Mouse (Mus musculus) intestine, postnatal 0 days (tissue): Measurements from ENCODE around the gene Zdhhc9. TPM values are rescaled to one million over a fixed set of nuclear protein-coding genes. Genes with fewer than 3 reads are reported as not detected.

Experiments used
- ATAC-seq: fragments of 200-750 bp; cut with Nextera tagmentation; 2 replicates; pipeline ENCODE4 v1.8.0; 2017; ENCODE audit warnings: mild to moderate bottlenecking, moderate TSS enrichment, moderate library complexity
- H3K27ac ChIP-seq: fragments of 300-500 bp; sonication (generic); 2 replicates; pipeline ENCODE4 v1.5.1; 2014; ENCODE audit warnings: mild to moderate bottlenecking, low read depth, low read length, moderate library complexity
- H3K27me3 ChIP-seq: fragments of 300-500 bp; sonication (generic); replicated peaks from 2 replicates; pipeline ENCODE4 v1.6.1; 2014; ENCODE audit warnings: low read length, mixed read lengths; ENCODE audit not compliant: control insufficient read depth, insufficient read depth
- H3K36me3 ChIP-seq: fragments of 300-500 bp; sonication (generic); 2 replicates; pipeline ENCODE4 v1.6.1; 2014; ENCODE audit warnings: mild to moderate bottlenecking, moderate library complexity; ENCODE audit not compliant: control insufficient read depth, insufficient read depth
- H3K4me1 ChIP-seq: fragments of 300-500 bp; sonication (generic); replicated peaks from 2 replicates; pipeline ENCODE4 v1.6.1; 2014; ENCODE audit warnings: antibody characterized with exemption, low read length, mixed read lengths; ENCODE audit not compliant: control insufficient read depth, insufficient read depth
- H3K4me2 ChIP-seq: fragments of 300-500 bp; sonication (generic); replicated peaks from 2 replicates; pipeline ENCODE4 v1.6.1; 2014; ENCODE audit warnings: low read depth, mild to moderate bottlenecking, moderate library complexity
- H3K4me3 ChIP-seq: fragments of 300-500 bp; sonication (generic); 2 replicates; pipeline ENCODE4 v1.5.1; 2014; ENCODE audit warnings: low read depth, low read length
- H3K9ac ChIP-seq: fragments of 300-500 bp; sonication (generic); 2 replicates; pipeline ENCODE4 v1.6.1; 2014; ENCODE audit warnings: mild to moderate bottlenecking, low read depth, low read length
- H3K9me3 ChIP-seq: fragments of 300-500 bp; sonication (generic); 2 replicates; pipeline ENCODE4 v1.6.1; 2016; ENCODE audit warnings: mixed run types; ENCODE audit not compliant: control insufficient read depth
- CTCF ChIP-seq: sonication (generic); IDR thresholded peaks from 2 replicates; pipeline ENCODE4 v1.5.1; 2016; ENCODE audit warnings: low read depth, mild to moderate bottlenecking, control low read depth, antibody characterized with exemption, moderate library complexity
- WGBS: fragments of 180-500 bp; shearing (Covaris S2); extraction: QIAGEN DNeasy Blood & Tissue Kit; methylation state at CpG from one replicate; pipeline ENCODE4 v1.1.7; 2014; 5-methylcytosine and 5-hydroxymethylcytosine counted together
- polyA plus RNA-seq: library from polyadenylated mRNA; unstranded; fragments of >200 nt; fragmentation: Nextera tagmentation; extraction: Ambion mirVana; gene quantifications from 2 replicates; pipeline ENCODE4 v1.2.1, GENCODE M21; 2015

Zdhhc9 gene
- polyA plus RNA-seq, 1 experiment from 2014 or later, result 11.7 TPM

- Histone ChIP-seq H3K9ac (no peak within 1 kb of the TSS), H3K4me2 (no peak within 1 kb of the TSS), H3K4me1 (no peaks in the 10 kb centered on the region), H3K27me3 (no peaks in the 10 kb centered on the region), H3K27ac (no peak within 1 kb of the TSS), H3K9me3 (no peaks in the 10 kb centered on the region), H3K4me3 (no peak within 1 kb of the TSS), H3K36me3 (no peaks in the 10 kb centered on the region)
- ATAC-seq, result no peak
- TF ChIP-seq CTCF, result no peak
- 70% methylated on average over 4 of the region's 4 CpGs for WGBS
Measured at GRCm38 (mm10) chrX:48146262-48146661, 62.4 kb downstream of the Zdhhc9 start, which contains the start of gene Sash3. Sash3 (plus strand) TSS chrX:48146436.

- H3K4me3 ChIP-seq, result peak overlapping the region; percentile 24
- no peaks in the 10 kb centered on the region for H3K36me3 ChIP-seq
- peak overlapping the region; percentile 22 for H3K9ac ChIP-seq
- no peaks in the 10 kb centered on the region for H3K27me3 ChIP-seq
- no peaks in the 10 kb centered on the region for H3K4me1 ChIP-seq
- no peaks in the 10 kb centered on the region for H3K9me3 ChIP-seq
- peak overlapping the region; percentile 58 for H3K4me2 ChIP-seq
- H3K27ac ChIP-seq, result peak overlapping the region; percentile 85
- 42% methylated on average over 26 of the region's 26 CpGs for WGBS
- TF ChIP-seq CTCF, result no peak
- peak; percentile 86 for ATAC-seq
Measured at GRCm38 (mm10) chrX:48143415-48144335, 65.0 kb downstream of the Zdhhc9 start.

- Histone ChIP-seq H3K27me3 (no peaks in the 10 kb centered on the region), H3K4me3 (no peak overlapping the region), H3K9me3 (no peaks in the 10 kb centered on the region), H3K4me1 (no peaks in the 10 kb centered on the region), H3K9ac (no peak overlapping the region), H3K4me2 (no peak overlapping the region), H3K27ac (0 out of 2 replicates have a peak overlapping the region, but pooled peaks have one; percentile 7), H3K36me3 (no peaks in the 10 kb centered on the region)
- no peak for TF ChIP-seq CTCF
- peak; percentile 22; the same call in 1 of the 2 replicates for ATAC-seq
- 47% methylated on average over 6 of the region's 6 CpGs for WGBS
Measured at GRCm38 (mm10) chrX:48141481-48141880, 67.2 kb downstream of the Zdhhc9 start.

- no peak overlapping the region for H3K9ac ChIP-seq
- ATAC-seq, result no peak
- no peaks in the 10 kb centered on the region for H3K27me3 ChIP-seq
- H3K4me1 ChIP-seq, result no peaks in the 10 kb centered on the region
- no peak overlapping the region for H3K4me2 ChIP-seq
- no peak for TF ChIP-seq CTCF
- 38% methylated on average over 3 of the region's 3 CpGs for WGBS
- H3K27ac ChIP-seq, result no peak overlapping the region
- H3K9me3 ChIP-seq, result no peaks in the 10 kb centered on the region
- no peak overlapping the region for H3K4me3 ChIP-seq
- H3K36me3 ChIP-seq, result no peaks in the 10 kb centered on the region
Measured at GRCm38 (mm10) chrX:48140286-48140877, 68.3 kb downstream of the Zdhhc9 start.

- no peak for ATAC-seq
- Histone ChIP-seq H3K27me3 (no peaks in the 10 kb centered on the region), H3K4me2 (no peak overlapping the region), H3K9ac (no peak overlapping the region), H3K27ac (no peak overlapping the region), H3K9me3 (no peaks in the 10 kb centered on the region), H3K36me3 (no peaks in the 10 kb centered on the region), H3K4me3 (no peak overlapping the region), H3K4me1 (no peaks in the 10 kb centered on the region)
- no peak for TF ChIP-seq CTCF
- WGBS, result 53% methylated on average over 14 of the region's 14 CpGs
Measured at GRCm38 (mm10) chrX:48139368-48140285, 69.1 kb downstream of the Zdhhc9 start.
